10 mouse cellular contexts compared by ENCODE assay signal in genomic region chr9:108146451-108146850, GRCm38 (mm10). TPM values are rescaled to one million over a fixed set of nuclear protein-coding genes. Genes with fewer than 3 reads are reported as not detected.
DNase-seq lines count a peak whose midpoint lies in the region; ATAC-seq lines count a peak whose summit lies in the region.
"Had no signal": no experiment of that assay in that cellular context is flagged by ENCODE, and none has a peak within 500 bp of the region (broad histone marks: within the 10 kb centered on the region; RNA-seq: fewer than 3 reads in every experiment).

No protein-coding gene starts in this region.

- DNase-seq in lung, postnatal 36 days = peak; percentile 24
- no peak for DNase-seq in lung, postnatal 4 days
- peak; percentile 88 for DNase-seq in brain, adult 2 months (ENCODE audit: low read depth, low spot score)
- peak; percentile 71 for DNase-seq in thymus, postnatal 14 days
- DNase-seq in left cerebral cortex, adult 9 months (ENCODE audit: low spot score in 2 of 2) = no peak
- DNase-seq in gastrocnemius, postnatal 10 days = no peak
- DNase-seq in layer of hippocampus, adult 18-20 months (ENCODE audit: low spot score in 2 of 2) = no peak
- DNase-seq: kidney, adult 2 months; layer of hippocampus, adult 9-11 months had no signal

- peak; percentile 67 for ATAC-seq in inflammation-experienced regulatory T-cells, adult 6 months

RNA-seq across cellular contexts. Expression of gene Bsn, which starts 43.7 kb away (rescaled TPM):
- polyA plus RNA-seq in inflammation-experienced regulatory T-cells, adult 6 months (2017; shearing (Covaris generic)) = under 1 TPM; 0.09 to 0.59 (median 0.38) TPM
- under 1 TPM; 0.47 to 0.54 TPM for total RNA-seq in gastrocnemius, postnatal 10 days (2021)
- 100 to 1,000 TPM; 228 to 231 TPM for total RNA-seq in layer of hippocampus, adult 18-20 months (2021)

RNA-seq across cellular contexts. Expression of gene Apeh, which starts 52.0 kb away (rescaled TPM):
- 10 to 100 TPM; 35.3 to 52.6 (median 45.0) TPM for polyA plus RNA-seq in inflammation-experienced regulatory T-cells, adult 6 months (2017; shearing (Covaris generic))
- 10 to 100 TPM; 33.9 to 36.6 TPM for total RNA-seq in gastrocnemius, postnatal 10 days (2021)
- 10 to 100 TPM; 27.0 to 35.7 TPM for total RNA-seq in layer of hippocampus, adult 18-20 months (2021)

Comparison
In these comparisons a context has a peak if more than half of its experiments do, and no peak if none do; other contexts are left out.
1. DNase-seq: peak in lung, postnatal 36 days (single experiment), brain, adult 2 months (single experiment) and thymus, postnatal 14 days (single experiment); none in lung, postnatal 4 days (0 of 2), left cerebral cortex, adult 9 months (0 of 2), gastrocnemius, postnatal 10 days (single experiment) and layer of hippocampus, adult 18-20 months (0 of 2).
2. RNA of gene Bsn, which starts 43.7 kb away (total RNA-seq): 228 to 231 TPM in layer of hippocampus, adult 18-20 months; 0.47 to 0.54 TPM in gastrocnemius, postnatal 10 days; every median in the first group is over 100 times any median in the second.